Mouse (Mus musculus) limb, embryonic 13.5 days (tissue): ENCODE measurements around the gene Prelid3b. TPM values are rescaled to one million over a fixed set of nuclear protein-coding genes. Genes with fewer than 3 reads are reported as not detected.
A peak's percentile ranks its signal among the peaks of the same experiment; 100 is the strongest.

Experiments used
- ATAC-seq: fragments of 200-750 bp; cut with Nextera tagmentation; 2 replicates; pipeline ENCODE4 v1.8.0; 2017; ENCODE audit warnings: low read depth, moderate number of reproducible peaks, moderate TSS enrichment; ENCODE audit not compliant: low FRiP score
- H3K27ac ChIP-seq: fragments of 300-500 bp; sonication (generic); 2 replicates; pipeline ENCODE4 v1.5.1; 2015; ENCODE audit warnings: inconsistent platforms, mild to moderate bottlenecking, moderate library complexity
- H3K27me3 ChIP-seq: fragments of 300-500 bp; sonication (generic); 2 replicates; pipeline ENCODE4 v1.6.1; 2015; ENCODE audit warnings: mild to moderate bottlenecking, inconsistent platforms
- H3K36me3 ChIP-seq: fragments of 300-500 bp; sonication (generic); 2 replicates; pipeline ENCODE4 v1.6.1; 2015; ENCODE audit warnings: inconsistent platforms, mild to moderate bottlenecking, moderate library complexity
- H3K4me1 ChIP-seq: fragments of 300-500 bp; sonication (generic); 2 replicates; pipeline ENCODE4 v1.6.1; 2015; ENCODE audit warnings: inconsistent platforms
- H3K4me2 ChIP-seq: fragments of 300-500 bp; sonication (generic); replicated peaks from 2 replicates; pipeline ENCODE4 v1.6.1; 2015; ENCODE audit warnings: inconsistent platforms, mild to moderate bottlenecking, moderate library complexity
- H3K4me3 ChIP-seq: fragments of 300-500 bp; sonication (generic); 2 replicates; pipeline ENCODE4 v1.5.1; 2015; ENCODE audit warnings: moderate library complexity, mild to moderate bottlenecking, inconsistent platforms
- H3K9ac ChIP-seq: fragments of 300-500 bp; sonication (generic); 2 replicates; pipeline ENCODE4 v1.6.1; 2015; ENCODE audit warnings: mild to moderate bottlenecking, inconsistent platforms
- H3K9me3 ChIP-seq: fragments of 300-500 bp; sonication (generic); 2 replicates; pipeline ENCODE4 v1.6.1; 2016; ENCODE audit warnings: inconsistent platforms
- WGBS: fragments of 180-500 bp; shearing (Covaris S2); methylation state at CpG from one replicate; pipeline ENCODE4 v1.1.7; 2015; 5-methylcytosine and 5-hydroxymethylcytosine counted together
- polyA plus RNA-seq: library from polyadenylated mRNA; unstranded; fragments of >200 nt; fragmentation: Nextera tagmentation; extraction: Ambion mirVana; gene quantifications from 2 replicates; pipeline ENCODE4 v1.2.1, GENCODE M21; 2015

Gene Prelid3b
- polyA plus RNA-seq, 1 experiment from 2014 or later, result 108 TPM

DNA sequence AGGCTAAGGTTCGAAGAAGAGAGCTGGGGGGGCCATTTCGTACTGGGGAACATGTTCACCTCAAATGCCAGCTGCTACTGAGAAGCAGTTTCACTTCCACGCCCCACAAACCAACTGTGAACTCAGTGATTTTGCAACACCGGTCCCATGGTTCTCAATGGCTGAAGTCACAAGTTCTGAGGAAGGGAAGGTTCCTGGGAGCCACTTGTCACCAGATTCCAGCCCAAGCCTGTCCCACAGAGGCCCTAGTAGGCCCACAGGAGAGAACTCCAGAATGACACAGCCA is 35.2 kb downstream of the Prelid3b start:
- Histone ChIP-seq H3K36me3 (peaks cover 37% of the 10 kb centered on the region), H3K9ac (no peak overlapping the region), H3K27me3 (no peaks in the 10 kb centered on the region), H3K4me1 (peaks cover 27% of the 10 kb centered on the region), H3K4me3 (peak overlapping the region; percentile 62), H3K27ac (no peak overlapping the region), H3K9me3 (no peaks in the 10 kb centered on the region), H3K4me2 (peak overlapping the region; percentile 81)
- 93% methylated on average over 4 of the region's 4 CpGs for WGBS
- ATAC-seq, result no peak

DNA sequence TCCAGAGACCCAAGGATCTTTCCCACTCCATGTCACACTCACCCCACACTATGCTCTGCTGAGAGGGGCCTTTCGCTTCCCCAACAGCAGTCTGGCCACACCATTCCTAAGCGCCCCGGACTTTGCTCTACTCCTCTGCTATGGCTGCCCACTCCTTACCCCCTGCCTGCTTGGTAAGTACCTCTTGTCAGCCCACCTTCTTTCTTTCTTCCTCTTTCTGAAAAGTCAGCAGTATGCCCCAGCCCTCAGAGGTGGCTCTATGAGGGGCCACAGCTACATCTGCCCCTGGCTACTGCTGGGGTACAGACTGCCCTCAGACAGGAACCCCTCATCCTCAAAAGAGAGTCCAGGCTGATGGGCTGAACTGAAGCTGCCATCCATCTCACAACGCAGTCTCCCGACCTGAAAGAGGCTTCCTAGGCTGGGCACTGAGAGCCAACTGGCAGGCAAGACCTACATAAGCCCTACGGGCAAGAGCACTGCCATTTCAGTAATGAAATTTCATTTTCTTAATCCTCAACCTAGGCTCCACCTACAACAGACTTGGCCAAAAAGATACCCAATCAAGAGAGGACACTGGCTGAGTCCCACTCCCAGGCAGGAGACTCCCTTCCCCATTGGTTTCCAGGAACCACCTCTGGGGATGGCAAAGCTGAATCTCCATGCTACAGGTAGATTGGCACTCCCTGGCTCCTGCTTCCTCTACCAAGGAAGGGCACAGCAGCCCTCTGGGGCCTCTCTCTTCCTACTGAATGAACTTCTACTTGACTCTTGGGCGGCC is 35.8 kb downstream of the Prelid3b start:
- H3K4me2 ChIP-seq, result peak overlapping the region; percentile 81; the same call in 1 of the 2 replicates
- no peak overlapping the region for H3K27ac ChIP-seq
- 92% methylated on average over 7 of the region's 7 CpGs for WGBS
- 0 out of 2 replicates have a peak overlapping the region, but pooled peaks have one; percentile 9 for H3K9ac ChIP-seq
- H3K9me3 ChIP-seq, result no peaks in the 10 kb centered on the region
- H3K4me1 ChIP-seq, result peaks cover 25% of the 10 kb centered on the region
- ATAC-seq, result no peak
- H3K4me3 ChIP-seq, result no peak overlapping the region
- peaks cover 42% of the 10 kb centered on the region for H3K36me3 ChIP-seq
- no peaks in the 10 kb centered on the region for H3K27me3 ChIP-seq

DNA sequence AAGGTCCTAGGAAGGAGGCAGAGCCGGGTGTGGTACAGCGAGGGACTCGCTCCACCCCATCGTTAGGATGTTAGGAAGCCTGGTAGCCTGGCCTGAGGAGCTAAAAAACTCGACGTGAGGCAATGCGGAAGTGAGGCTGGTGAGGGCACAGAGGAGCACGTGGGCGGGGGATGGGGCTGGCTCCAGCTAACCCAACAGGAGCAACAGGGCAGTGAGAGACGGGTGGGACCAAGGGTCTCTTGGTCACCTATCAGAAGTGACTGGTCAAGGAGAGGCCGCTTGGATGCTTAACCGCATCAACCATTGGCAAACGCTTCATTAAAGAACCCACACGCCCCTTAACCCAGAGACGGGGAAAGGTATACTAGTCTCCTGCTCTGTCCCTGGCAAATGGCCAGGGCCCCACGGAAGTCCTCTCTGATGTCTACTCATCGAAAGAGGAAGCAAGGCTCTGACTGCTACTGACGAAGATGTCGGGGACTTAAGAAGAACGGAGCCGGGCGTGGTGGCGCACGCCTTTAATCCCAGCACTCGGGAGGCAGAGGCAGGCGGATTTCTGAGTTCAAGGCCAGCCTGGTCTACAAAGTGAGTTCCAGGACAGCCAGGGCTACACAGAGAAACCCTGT is 36.7 kb downstream of the Prelid3b start:
- Histone ChIP-seq H3K4me2 (no peak overlapping the region), H3K4me1 (peaks cover 25% of the 10 kb centered on the region), H3K9me3 (no peaks in the 10 kb centered on the region), H3K36me3 (peaks cover 42% of the 10 kb centered on the region), H3K9ac (no peak overlapping the region), H3K27ac (no peak overlapping the region), H3K4me3 (no peak overlapping the region), H3K27me3 (no peaks in the 10 kb centered on the region)
- 87% methylated on average over 26 of the region's 26 CpGs for WGBS
- no peak for ATAC-seq

GRCm38 (mm10) chr2:174434943-174435342 is 37.9 kb downstream of the Prelid3b start:
- Histone ChIP-seq H3K36me3 (peaks cover 53% of the 10 kb centered on the region), H3K4me2 (no peak overlapping the region), H3K4me1 (peaks cover 25% of the 10 kb centered on the region), H3K27ac (no peak overlapping the region), H3K9me3 (no peaks in the 10 kb centered on the region), H3K9ac (no peak overlapping the region), H3K4me3 (no peak overlapping the region), H3K27me3 (no peaks in the 10 kb centered on the region)
- WGBS, result 95% methylated on average over 9 of the region's 9 CpGs
- no peak for ATAC-seq

DNA sequence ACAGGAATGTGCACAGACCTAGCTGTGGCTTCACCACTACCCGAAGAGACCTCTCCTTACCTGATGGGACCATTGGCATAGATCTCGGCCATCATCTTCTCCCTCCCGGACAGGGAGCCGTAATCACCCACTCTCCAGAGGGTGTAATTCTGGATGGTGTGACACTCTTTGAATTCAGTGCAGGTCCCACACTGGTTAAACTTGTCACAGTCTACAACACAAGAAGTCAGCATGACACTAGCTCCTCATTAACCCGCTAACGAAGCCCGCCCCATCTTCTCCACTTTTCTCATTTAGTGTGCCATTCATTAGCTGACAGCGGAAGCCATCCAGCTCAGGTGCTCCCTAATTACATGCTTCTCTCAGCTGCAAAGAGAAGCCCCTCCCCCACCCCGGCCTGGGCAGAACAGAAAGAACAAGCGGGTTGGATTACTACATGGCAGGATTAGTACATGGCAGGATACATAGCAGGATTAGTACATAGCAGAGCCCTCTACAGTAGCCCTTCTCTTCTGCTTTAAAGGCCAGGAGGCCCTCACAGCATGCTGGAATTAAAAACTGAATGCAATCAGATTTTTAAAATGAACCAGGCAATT is 43.8 kb downstream of the Prelid3b start:
- Histone ChIP-seq H3K36me3 (peaks cover 84% of the 10 kb centered on the region), H3K4me1 (peaks cover 5% of the 10 kb centered on the region; the same call in 1 of the 2 replicates), H3K9ac (no peak overlapping the region), H3K27ac (no peak overlapping the region), H3K4me3 (no peak overlapping the region), H3K4me2 (no peak overlapping the region), H3K27me3 (no peaks in the 10 kb centered on the region), H3K9me3 (no peaks in the 10 kb centered on the region)
- ATAC-seq, result no peak
- WGBS, result 75% methylated on average over 10 of the region's 10 CpGs

GRCm38 (mm10) chr2:174428076-174428835 is 44.6 kb downstream of the Prelid3b start:
- Histone ChIP-seq H3K4me2 (no peak overlapping the region), H3K27ac (no peak overlapping the region), H3K4me3 (no peak overlapping the region), H3K27me3 (no peaks in the 10 kb centered on the region), H3K9me3 (no peaks in the 10 kb centered on the region), H3K36me3 (peaks cover 86% of the 10 kb centered on the region), H3K4me1 (peaks cover 5% of the 10 kb centered on the region; the same call in 1 of the 2 replicates), H3K9ac (no peak overlapping the region; the same call in 1 of the 2 replicates)
- no peak for ATAC-seq
- WGBS, result 87% methylated on average over 18 of the region's 18 CpGs

DNA sequence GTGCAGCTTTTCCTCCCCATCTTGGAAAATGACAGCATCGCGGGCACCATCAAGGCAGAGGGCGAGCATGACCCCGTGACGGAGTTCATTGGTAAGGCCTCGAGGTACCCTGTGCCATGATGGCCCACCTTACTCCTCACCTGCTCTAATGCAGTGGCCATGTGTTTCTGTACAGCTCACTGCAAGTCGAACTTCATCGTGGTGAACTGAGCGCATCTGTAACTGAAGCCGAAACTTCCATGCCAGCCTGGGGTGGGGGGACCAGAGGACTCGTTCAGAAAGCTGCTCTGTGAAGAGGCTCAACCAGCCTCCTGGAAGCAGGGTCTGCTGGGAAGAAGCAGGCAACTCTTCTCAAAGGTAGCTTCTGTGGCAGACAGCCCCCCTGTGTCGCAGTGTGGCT is 46.0 kb downstream of the Prelid3b start:
- Histone ChIP-seq H3K36me3 (peaks cover 89% of the 10 kb centered on the region), H3K9me3 (no peaks in the 10 kb centered on the region), H3K4me3 (no peak overlapping the region), H3K9ac (no peak overlapping the region), H3K27ac (no peak overlapping the region), H3K4me2 (no peak overlapping the region), H3K4me1 (peaks cover 5% of the 10 kb centered on the region; the same call in 1 of the 2 replicates), H3K27me3 (no peaks in the 10 kb centered on the region)
- WGBS, result 94% methylated on average over 12 of the region's 12 CpGs
- ATAC-seq, result no peak

DNA sequence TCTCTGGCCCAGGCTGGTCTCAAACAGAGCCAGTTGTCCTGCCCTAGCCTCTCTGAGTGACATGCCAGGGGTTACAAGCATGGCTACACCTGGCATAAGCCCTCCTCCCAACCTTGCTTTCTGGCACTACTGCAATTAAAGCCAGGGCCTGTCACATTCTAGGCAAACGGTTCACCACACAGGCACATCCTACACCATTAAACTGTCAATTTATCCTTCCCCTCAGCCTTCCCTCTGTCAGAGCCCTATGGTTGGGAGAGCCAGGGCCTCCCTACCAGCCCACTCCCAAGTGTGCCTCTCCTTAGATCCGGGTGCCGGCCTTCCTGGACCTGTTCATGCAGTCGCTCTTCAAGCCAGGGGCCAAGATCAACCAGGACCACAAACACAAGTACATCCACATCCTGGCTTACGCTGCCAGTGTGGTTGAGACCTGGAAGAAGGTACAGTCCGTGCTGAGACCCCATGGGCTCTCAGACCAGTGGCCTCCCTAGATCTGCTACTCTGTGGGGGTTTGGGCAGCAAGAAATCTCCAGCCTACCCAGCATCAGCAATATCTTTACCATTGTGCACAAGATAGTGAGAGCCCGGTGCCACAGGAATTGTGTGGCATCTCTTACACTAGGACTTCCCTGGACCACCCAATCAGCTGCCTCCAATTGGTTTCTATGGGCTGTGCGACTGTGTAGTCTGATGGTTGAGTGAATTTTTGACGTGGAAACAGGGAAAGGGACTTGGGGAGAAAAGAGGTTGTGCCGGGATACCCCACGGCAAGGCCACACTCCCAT is 48.4 kb downstream of the Prelid3b start:
- Histone ChIP-seq H3K4me3 (no peak overlapping the region), H3K9me3 (no peaks in the 10 kb centered on the region), H3K4me2 (no peak overlapping the region), H3K9ac (no peak overlapping the region), H3K27ac (no peak overlapping the region), H3K27me3 (no peaks in the 10 kb centered on the region), H3K36me3 (peaks cover 100% of the 10 kb centered on the region), H3K4me1 (peaks cover 4% of the 10 kb centered on the region; the same call in 1 of the 2 replicates)
- ATAC-seq, result no peak
- WGBS, result 87% methylated on average over 11 of the region's 11 CpGs

- 84% methylated on average over 6 of the region's 6 CpGs for WGBS
- peaks cover 73% of the 10 kb centered on the region for H3K36me3 ChIP-seq
- no peaks in the 10 kb centered on the region for H3K27me3 ChIP-seq
- no peak overlapping the region for H3K4me2 ChIP-seq
- no peak overlapping the region for H3K4me3 ChIP-seq
- ATAC-seq, result no peak
- H3K4me1 ChIP-seq, result peaks cover 14% of the 10 kb centered on the region
- H3K27ac ChIP-seq, result no peak overlapping the region
- no peak overlapping the region for H3K9ac ChIP-seq
- no peaks in the 10 kb centered on the region for H3K9me3 ChIP-seq
These were observed 51.8 kb downstream of the Prelid3b start for GRCm38 (mm10) chr2:174421107-174421506.

- no peaks in the 10 kb centered on the region for H3K27me3 ChIP-seq
- 0 out of 2 replicates have a peak within 1 kb of the TSS, but pooled peaks have one; percentile 40 for H3K27ac ChIP-seq
- H3K36me3 ChIP-seq, result peaks cover 20% of the 10 kb centered on the region
- H3K4me2 ChIP-seq, result peak within 1 kb of the TSS; percentile 81
- peaks cover 14% of the 10 kb centered on the region for H3K4me1 ChIP-seq
- H3K9me3 ChIP-seq, result no peaks in the 10 kb centered on the region
- H3K9ac ChIP-seq, result peak within 1 kb of the TSS; percentile 93
- peak within 1 kb of the TSS; percentile 90 for H3K4me3 ChIP-seq
- WGBS, result under 1% methylated on average over 40 of the region's 40 CpGs
- ATAC-seq, result peak; percentile 93
These were observed 57.1 kb downstream of the Prelid3b start, which contains the start of gene Nelfcd for GRCm38 (mm10) chr2:174415731-174416310. Nelfcd (plus strand) TSS chr2:174415804.
